Mouse (Mus musculus): ENCODE results near the gene Adgrf2. TPM values are rescaled to one million over a fixed set of nuclear protein-coding genes. Genes with fewer than 3 reads are reported as not detected.

The Adgrf2 gene
- polyA plus RNA-seq (2021), result 0.33 TPM

- CTCF ChIA-PET, result interaction anchor here (1.1 to 1.5 kb wide), 3 partner anchors 8 to 43 kb away, joined by 3 to 4 read pairs (median 3); no protein-coding TSS in a partner anchor
- ATAC-seq, result peak; percentile 91
- in situ Hi-C loops (cut with MboI; ENCODE audit: low pct_unique_long_range_greater_than_20kb), result no loop called here
Observed at GRCm38 (mm10) chr17:42741801-42742217, at the start of gene Adgrf2. Gene Adgrf2, minus strand, starts transcription at chr17:42742179.

GRCm38 (mm10) chr17:42790787-42791186 lies 48.8 kb upstream of the Adgrf2 start:
- in situ Hi-C loops (cut with MboI; ENCODE audit: low pct_unique_long_range_greater_than_20kb), result loop anchor here (25.0 kb wide), 4 partner anchors 128 to 1828 kb away; no protein-coding TSS in a partner anchor
- ATAC-seq (no peak), DNase-seq (ENCODE audit: low read depth, low spot score) (no peak)
- H3K27me3 ChIP-seq, result no peaks in the 10 kb centered on the region
- POLR2A ChIA-PET, result no interaction called here
- CTCF ChIA-PET, result interaction anchor here (1.0 kb wide), 1 partner anchor 27 kb away, joined by 4 read pairs; no protein-coding TSS in a partner anchor
- TF ChIP-seq CTCF (IDR thresholded peaks at IDR 0.05), result no peak

More at GRCm38 (mm10) chr17:42741801-42742217, at the start of gene Adgrf2:
- no peak for TF ChIP-seq CTCF (IDR thresholded peaks at IDR 0.05)
- peak; percentile 69 for DNase-seq (ENCODE audit: low read depth, low spot score)
- POLR2A ChIA-PET, result interaction anchor here (0.9 kb wide), 1 partner anchor 68 kb away, joined by 3 read pairs; no protein-coding TSS in a partner anchor
- H3K27me3 ChIP-seq, result no peaks in the 10 kb centered on the region

- no peaks in the 10 kb centered on the region for H3K27me3 ChIP-seq
- ATAC-seq (no peak), DNase-seq (ENCODE audit: low read depth, low spot score) (no peak)
- CTCF ChIA-PET, result no interaction called here
- in situ Hi-C loops (cut with MboI; ENCODE audit: low pct_unique_long_range_greater_than_20kb), result loop anchor here (25.0 kb wide), 4 partner anchors 127 to 1827 kb away; no protein-coding TSS in a partner anchor
- TF ChIP-seq CTCF (IDR thresholded peaks at IDR 0.05), result no peak
- POLR2A ChIA-PET, result no interaction called here
Observed at GRCm38 (mm10) chr17:42789723-42790122, 47.7 kb upstream of the Adgrf2 start.

- no peaks in the 10 kb centered on the region for H3K27me3 ChIP-seq
- CTCF ChIA-PET, result interaction anchor here (1.2 to 1.5 kb wide), 2 partner anchors 16 to 176 kb away, joined by 3 to 5 read pairs; no protein-coding TSS in a partner anchor
- POLR2A ChIA-PET, result no interaction called here
- DNase-seq (ENCODE audit: low read depth, low spot score) (no peak), ATAC-seq (no peak)
- in situ Hi-C loops (cut with MboI; ENCODE audit: low pct_unique_long_range_greater_than_20kb), result loop anchor here (25.0 kb wide), 4 partner anchors 127 to 1827 kb away; no protein-coding TSS in a partner anchor
- no peak for TF ChIP-seq CTCF (IDR thresholded peaks at IDR 0.05)
Observed at GRCm38 (mm10) chr17:42788686-42789453, 46.9 kb upstream of the Adgrf2 start.

GRCm38 (mm10) chr17:42782156-42782757 lies 40.3 kb upstream of the Adgrf2 start:
- no peaks in the 10 kb centered on the region for H3K27me3 ChIP-seq
- TF ChIP-seq CTCF (IDR thresholded peaks at IDR 0.05), result peak; percentile 87
- in situ Hi-C loops (cut with MboI; ENCODE audit: low pct_unique_long_range_greater_than_20kb), result loop anchor here (25.0 kb wide), 4 partner anchors 120 to 1820 kb away; no protein-coding TSS in a partner anchor
- DNase-seq (ENCODE audit: low read depth, low spot score) (peak; percentile 17), ATAC-seq (peak; percentile 61)
- ChIA-PET POLR2A (interaction anchor here (0.7 kb wide), 1 partner anchor 64 kb away, joined by 4 read pairs; no protein-coding TSS in a partner anchor), CTCF (interaction anchor here (0.6 to 1.2 kb wide), 8 partner anchors 18 to 169 kb away, joined by 3 to 7 read pairs (median 3); no protein-coding TSS in a partner anchor)

GRCm38 (mm10) chr17:42753791-42754190 lies 11.8 kb upstream of the Adgrf2 start:
- in situ Hi-C loops (cut with MboI; ENCODE audit: low pct_unique_long_range_greater_than_20kb), result no loop called here
- ChIA-PET POLR2A (interaction anchor here (0.6 kb wide), 1 partner anchor 48 kb away, joined by 3 read pairs; no protein-coding TSS in a partner anchor), CTCF (interaction anchor here (1.1 kb wide), 1 partner anchor 93 kb away, joined by 3 read pairs; no protein-coding TSS in a partner anchor)
- ATAC-seq, result peak; percentile 60
- TF ChIP-seq CTCF (IDR thresholded peaks at IDR 0.05), result no peak
- H3K27me3 ChIP-seq, result no peaks in the 10 kb centered on the region
- peak; percentile 48 for DNase-seq (ENCODE audit: low read depth, low spot score)

GRCm38 (mm10) chr17:42752173-42752572 lies 10.2 kb upstream of the Adgrf2 start:
- ATAC-seq (peak; percentile 52), DNase-seq (ENCODE audit: low read depth, low spot score) (no peak)
- ChIA-PET CTCF (interaction anchor here (0.9 to 1.4 kb wide), 2 partner anchors 20 to 30 kb away, joined by 3 read pairs; no protein-coding TSS in a partner anchor), POLR2A (no interaction called here)
- in situ Hi-C loops (cut with MboI; ENCODE audit: low pct_unique_long_range_greater_than_20kb), result no loop called here
- H3K27me3 ChIP-seq, result no peaks in the 10 kb centered on the region
- TF ChIP-seq CTCF (IDR thresholded peaks at IDR 0.05), result no peak

GRCm38 (mm10) chr17:42745657-42746420 lies 3.9 kb upstream of the Adgrf2 start:
- DNase-seq (ENCODE audit: low read depth, low spot score) (no peak), ATAC-seq (no peak)
- POLR2A ChIA-PET, result no interaction called here
- CTCF ChIA-PET, result no interaction called here
- TF ChIP-seq CTCF (IDR thresholded peaks at IDR 0.05), result no peak
- H3K27me3 ChIP-seq, result no peaks in the 10 kb centered on the region
- in situ Hi-C loops (cut with MboI; ENCODE audit: low pct_unique_long_range_greater_than_20kb), result no loop called here

GRCm38 (mm10) chr17:42742823-42743222 lies 844 bp upstream of the Adgrf2 start:
- POLR2A ChIA-PET, result no interaction called here
- no peak for ATAC-seq
- in situ Hi-C loops (cut with MboI; ENCODE audit: low pct_unique_long_range_greater_than_20kb), result no loop called here
- no peak for DNase-seq (ENCODE audit: low read depth, low spot score)
- no peaks in the 10 kb centered on the region for H3K27me3 ChIP-seq
- TF ChIP-seq CTCF (IDR thresholded peaks at IDR 0.05), result no peak
- CTCF ChIA-PET, result no interaction called here

GRCm38 (mm10) chr17:42738794-42739193 lies 3.2 kb downstream of the Adgrf2 start:
- TF ChIP-seq CTCF (IDR thresholded peaks at IDR 0.05), result no peak
- no peak for DNase-seq (ENCODE audit: low read depth, low spot score)
- POLR2A ChIA-PET, result no interaction called here
- in situ Hi-C loops (cut with MboI; ENCODE audit: low pct_unique_long_range_greater_than_20kb), result no loop called here
- H3K27me3 ChIP-seq, result no peaks in the 10 kb centered on the region
- CTCF ChIA-PET, result no interaction called here
- no peak for ATAC-seq
